19 mouse cellular contexts compared by ENCODE assay signal in the genomic region with DNA sequence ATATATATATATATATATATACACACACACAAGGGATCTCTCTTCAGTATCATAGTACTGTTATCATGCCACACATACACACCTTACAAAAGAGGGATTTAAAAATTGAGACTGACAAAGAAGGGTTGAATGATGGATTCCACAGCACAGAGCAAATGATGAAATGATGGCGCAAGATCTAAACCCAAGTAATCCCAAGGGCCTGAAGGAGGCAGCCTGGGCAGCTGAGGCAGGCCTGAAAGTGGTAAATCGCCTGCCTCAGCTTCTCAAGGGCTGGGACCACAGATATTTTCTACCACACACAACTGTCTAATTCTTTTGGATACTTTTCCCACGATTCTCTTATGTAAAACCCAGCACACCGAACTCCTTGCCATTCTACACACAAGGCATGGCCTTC.
DNase-seq lines count a peak whose midpoint lies in the region; ATAC-seq and TF ChIP-seq lines count a peak whose summit lies in the region.
"Had no signal": no experiment of that assay in that cellular context is flagged by ENCODE, and none has a peak within 500 bp of the region (broad histone marks: within the 10 kb centered on the region; RNA-seq: fewer than 3 reads in every experiment).

No protein-coding gene starts in this region.

- H3K4me3 ChIP-seq in gastrocnemius, adult 2 months = no peak overlapping the region
- H3K4me3 ChIP-seq in liver, embryonic 11.5 days (ENCODE audit: low read depth, low read length) = no peak overlapping the region
- H3K4me3 ChIP-seq: embryonic facial prominence, embryonic 10.5 days; embryonic facial prominence, embryonic 12.5 days had no signal

- peak overlapping the region; percentile 2; the same call in 1 of the 2 replicates for H3K27ac ChIP-seq in gastrocnemius, adult 2 months
- H3K27ac ChIP-seq in liver, embryonic 11.5 days (ENCODE audit: low read depth, low read length) = no peak overlapping the region
- H3K27ac ChIP-seq: embryonic facial prominence, embryonic 10.5 days; embryonic facial prominence, embryonic 12.5 days had no signal

- 83% methylated on average over 4 of the region's 4 CpGs for WGBS in liver, embryonic 11.5 days

- no peak for TF ChIP-seq CTCF in gastrocnemius, adult 2 months (IDR thresholded peaks at IDR 0.05)

- no peaks in the 10 kb centered on the region for H3K36me3 ChIP-seq in liver, embryonic 11.5 days (ENCODE audit: control insufficient read depth, insufficient read depth, low read length)
- H3K36me3 ChIP-seq: embryonic facial prominence, embryonic 10.5 days; embryonic facial prominence, embryonic 12.5 days had no signal

- H3K9ac ChIP-seq in liver, embryonic 11.5 days (ENCODE audit: low read depth, low read length) = no peak overlapping the region
- H3K9ac ChIP-seq: embryonic facial prominence, embryonic 12.5 days had no signal

- no peak for DNase-seq in gastrocnemius, adult 2 months
- DNase-seq in gastrocnemius, postnatal 25 days = no peak
- peak; percentile 38 for DNase-seq in 3T3-L1 (ENCODE audit: low read depth, low spot score)
- peak; percentile 23 for DNase-seq in NIH3T3 (ENCODE audit: low read depth)
- no peak for DNase-seq in liver, embryonic 11.5 days (ENCODE audit: low spot score)
- DNase-seq in adrenal gland, postnatal 4 days (ENCODE audit: low spot score in 2 of 2) = no peak
- DNase-seq: adrenal gland, adult 2 months; adrenal gland, postnatal 10 days; adrenal gland, postnatal 25 days; cerebellum, adult 11-12 months; cerebellum, adult 2 months; cerebellum, adult 9-10 months; cerebellum, postnatal 10 days; cerebellum, postnatal 25 days had no signal

- H3K4me2 ChIP-seq in liver, embryonic 11.5 days = no peak overlapping the region
- H3K4me2 ChIP-seq: embryonic facial prominence, embryonic 12.5 days had no signal

- H3K4me1 ChIP-seq in liver, embryonic 11.5 days (replicated peaks; ENCODE audit: control insufficient read depth, insufficient read depth, low read length) = no peaks in the 10 kb centered on the region

- H3K9me3 ChIP-seq in liver, embryonic 11.5 days (ENCODE audit: control insufficient read depth, low read length) = no peaks in the 10 kb centered on the region
- H3K9me3 ChIP-seq: embryonic facial prominence, embryonic 10.5 days; embryonic facial prominence, embryonic 12.5 days; G1E had no signal

- ATAC-seq in liver, embryonic 11.5 days (replicated peaks; ENCODE audit: low FRiP score) = no peak
- ATAC-seq: forebrain, embryonic 14.5 days; forebrain, embryonic 16.5 days had no signal

- intact Hi-C loops in gastrocnemius, adult 2 months (cut with DNase I) = no loop called here

- no peaks in the 10 kb centered on the region for H3K27me3 ChIP-seq in liver, embryonic 11.5 days (replicated peaks; ENCODE audit: control insufficient read depth, insufficient read depth, low read length)
- H3K27me3 ChIP-seq: embryonic facial prominence, embryonic 12.5 days had no signal

Comparison
In these comparisons a context has a peak if more than half of its experiments do, and no peak if none do; other contexts are left out.
1. DNase-seq: peak in 3T3-L1 (single experiment) and NIH3T3 (single experiment); none in gastrocnemius, adult 2 months (single experiment), gastrocnemius, postnatal 25 days (single experiment), liver, embryonic 11.5 days (single experiment) and adrenal gland, postnatal 4 days (0 of 2).